Mouse (Mus musculus) heart, postnatal 0 days (tissue): Measurements from ENCODE around the gene Gm21627. TPM values are rescaled to one million over a fixed set of nuclear protein-coding genes. Genes with fewer than 3 reads are reported as not detected.
"Not testable (repeated sequence)": the region's sequence is repeated elsewhere in the genome, so short reads cannot be mapped to it uniquely, and the experiment has no call there.

Experiments
- ATAC-seq: fragments of 200-750 bp; cut with Nextera tagmentation; 2 replicates; pipeline ENCODE4 v1.8.0; 2017; ENCODE audit warnings: low read depth, moderate number of reproducible peaks, moderate library complexity; ENCODE audit not compliant: insufficient read depth
- DNase-seq: peaks from one replicate; pipeline ENCODE4 v3.0.0-alpha.2; 2016; ENCODE audit warnings: low spot score
- H3K27ac ChIP-seq: fragments of 300-500 bp; sonication (generic); 2 replicates; pipeline ENCODE4 v1.5.1; 2014; ENCODE audit warnings: low read depth, mild to moderate bottlenecking
- H3K27me3 ChIP-seq: fragments of 300-500 bp; sonication (generic); 2 replicates; pipeline ENCODE4 v1.6.1; 2014; ENCODE audit warnings: low read length, mixed read lengths; ENCODE audit not compliant: control insufficient read depth, insufficient read depth
- H3K36me3 ChIP-seq: fragments of 300-500 bp; sonication (generic); replicated peaks from 2 replicates; pipeline ENCODE4 v1.6.1; 2014; ENCODE audit warnings: low read length, mixed read lengths; ENCODE audit not compliant: control insufficient read depth, insufficient read depth
- H3K4me1 ChIP-seq: fragments of 300-500 bp; sonication (generic); 2 replicates; pipeline ENCODE4 v1.6.1; 2014; ENCODE audit warnings: antibody characterized with exemption; ENCODE audit not compliant: control insufficient read depth, insufficient read depth
- H3K4me2 ChIP-seq: fragments of 300-500 bp; sonication (generic); 2 replicates; pipeline ENCODE4 v1.6.1; 2014; ENCODE audit warnings: low read depth, mild to moderate bottlenecking, low read length, moderate library complexity
- H3K4me3 ChIP-seq: fragments of 300-500 bp; sonication (generic); 2 replicates; pipeline ENCODE4 v1.5.1; 2014; ENCODE audit warnings: low read depth, low read length
- H3K9ac ChIP-seq: fragments of 300-500 bp; sonication (generic); replicated peaks from 2 replicates; pipeline ENCODE4 v1.6.1; 2014; ENCODE audit warnings: low read depth, low read length, mixed read lengths
- H3K9me3 ChIP-seq: fragments of 300-500 bp; sonication (generic); replicated peaks from 2 replicates; pipeline ENCODE4 v1.6.1; 2016; ENCODE audit warnings: low read length; ENCODE audit not compliant: control insufficient read depth
- WGBS: fragments of 180-500 bp; shearing (Covaris S2); extraction: QIAGEN DNeasy Blood & Tissue Kit; methylation state at CpG from one replicate; pipeline ENCODE4 v1.1.7; 2014; 5-methylcytosine and 5-hydroxymethylcytosine counted together
- polyA plus RNA-seq: library from polyadenylated mRNA; unstranded; fragments of >200 nt; fragmentation: Nextera tagmentation; extraction: Ambion mirVana; gene quantifications from 2 replicates; pipeline ENCODE4 v1.2.1, GENCODE M21; 2015
- total RNA-seq: library from RNA; depleted of rRNA; stranded (reverse); fragments of >200 nt; gene quantifications from 2 replicates; pipeline ENCODE4 v1.2.3, GENCODE M21; 2014; ENCODE audit warnings: low replicate concordance; rRNA removed

The Gm21627 gene
- not detected in 2 replicates for total RNA-seq
- polyA plus RNA-seq, result not detected in 2 replicates

- not testable (repeated sequence) for ATAC-seq, H3K9ac ChIP-seq, H3K36me3 ChIP-seq, H3K4me2 ChIP-seq, H3K4me3 ChIP-seq, H3K4me1 ChIP-seq, H3K27ac ChIP-seq, H3K9me3 ChIP-seq, H3K27me3 ChIP-seq, DNase-seq
- WGBS, result no CpG with 5 or more reads among the region's 6 CpGs
Observed at GRCm38 (mm10) chrY:63228127-63228526, at the start of gene Gm21627. Gene Gm21627 (plus strand): TSS chrY:63228427.
